Mouse (Mus musculus): ENCODE results near the gene Sh3kbp1. TPM values are rescaled to one million over a fixed set of nuclear protein-coding genes. Genes with fewer than 3 reads are reported as not detected.
A peak's percentile ranks its signal among the peaks of the same experiment; 100 is the strongest.
"Not testable (repeated sequence)": the region's sequence is repeated elsewhere in the genome, so short reads cannot be mapped to it uniquely, and the experiment has no call there.

The Sh3kbp1 gene
- polyA plus RNA-seq (2014; fragmentation: Nextera tagmentation; extraction: Ambion mirVana) = 38.7 and 44.2 TPM in 2 replicates

DNA sequence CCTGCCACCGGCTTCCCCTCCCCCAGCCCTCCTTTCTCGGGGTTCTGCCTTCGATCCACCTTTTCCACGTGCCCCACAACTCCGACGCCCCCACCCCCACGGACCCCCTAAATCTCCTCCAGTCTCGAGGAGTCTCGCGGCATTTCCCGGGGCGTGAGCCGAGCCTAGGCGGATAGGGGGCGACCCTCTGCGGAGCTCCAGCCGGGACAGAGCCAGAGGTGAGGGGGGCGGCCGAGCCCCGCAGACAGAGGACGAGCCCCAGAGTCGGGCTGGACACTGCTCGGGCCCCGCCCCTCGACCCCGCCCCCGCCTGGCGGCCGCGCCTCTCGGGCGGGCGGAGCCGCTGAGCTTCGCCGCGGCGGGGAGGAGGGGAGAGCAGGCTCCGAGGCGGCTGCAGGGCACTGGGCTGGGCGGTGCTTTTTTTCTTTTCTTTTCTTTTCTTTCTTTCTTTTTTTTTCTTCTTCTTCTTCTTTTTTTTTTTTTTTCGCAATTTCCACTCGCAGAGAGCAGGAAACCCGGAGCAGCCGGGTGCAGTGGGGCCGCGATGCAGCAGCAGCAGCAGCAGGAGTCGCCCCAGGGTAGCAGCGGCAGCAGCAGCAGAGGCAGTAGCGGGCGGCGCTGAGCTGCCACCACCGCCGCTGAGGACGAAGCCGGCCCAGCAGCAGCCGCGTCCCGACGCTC lies at the start of gene Sh3kbp1:
Gene Sh3kbp1, plus strand, starts transcription at position 366 of the 681 bp plus-strand sequence.
- H3K27me3 ChIP-seq (replicated peaks; ENCODE audit: control insufficient read depth, insufficient read depth, low read length) = peaks cover 4% of the 10 kb centered on the region; the same call in 1 of the 2 replicates
- H3K4me1 ChIP-seq (replicated peaks; ENCODE audit: control insufficient read depth, insufficient read depth, low read length) = no peaks in the 10 kb centered on the region
- no peaks in the 10 kb centered on the region for H3K36me3 ChIP-seq (ENCODE audit: control insufficient read depth, insufficient read depth, low read length)
- peak within 1 kb of the TSS; percentile 70 for H3K27ac ChIP-seq (ENCODE audit: low read depth)
- peak within 1 kb of the TSS; percentile 50 for H3K9ac ChIP-seq (ENCODE audit: low read length)
- DNase-seq (ENCODE audit: low spot score) = peak; percentile 75
- no peaks in the 10 kb centered on the region for H3K9me3 ChIP-seq (ENCODE audit: control insufficient read depth, low read length)
- 20% methylated on average over 53 of the region's 60 CpGs for WGBS
- H3K4me2 ChIP-seq (ENCODE audit: low read length) = peak within 1 kb of the TSS; percentile 59
- ATAC-seq (replicated peaks; ENCODE audit: low FRiP score, low TSS enrichment, low read depth) = peak; percentile 86
- peak within 1 kb of the TSS; percentile 52 for H3K4me3 ChIP-seq (ENCODE audit: low read depth, low read length)

DNA sequence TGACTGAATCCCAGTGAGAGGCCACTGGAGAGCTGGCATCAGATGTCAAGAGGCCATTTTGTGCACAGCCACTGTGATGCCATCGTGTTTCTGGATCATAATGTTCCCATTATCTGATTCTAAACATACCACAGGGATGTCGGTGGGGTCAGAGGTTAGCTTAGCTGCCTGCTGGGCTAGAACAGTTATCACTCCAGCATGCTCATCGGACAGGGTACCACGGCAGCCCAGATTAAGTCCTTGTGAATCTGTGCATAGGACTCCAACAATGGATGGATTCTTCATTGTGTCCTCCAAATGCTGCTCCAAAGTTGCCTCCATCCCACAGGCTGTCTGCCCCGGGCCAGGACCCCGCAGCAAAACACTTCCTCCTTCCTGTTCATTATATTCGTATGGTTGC lies 42.3 kb upstream of the Sh3kbp1 start:
- not testable (repeated sequence) for H3K4me1 ChIP-seq (replicated peaks; ENCODE audit: control insufficient read depth, insufficient read depth, low read length); H3K36me3 ChIP-seq (ENCODE audit: control insufficient read depth, insufficient read depth, low read length); H3K9me3 ChIP-seq (ENCODE audit: control insufficient read depth, low read length); DNase-seq (ENCODE audit: low spot score); H3K27me3 ChIP-seq (replicated peaks; ENCODE audit: control insufficient read depth, insufficient read depth, low read length); H3K4me3 ChIP-seq (ENCODE audit: low read depth, low read length); ATAC-seq (replicated peaks; ENCODE audit: low FRiP score, low TSS enrichment, low read depth); H3K4me2 ChIP-seq (ENCODE audit: low read length); H3K9ac ChIP-seq (ENCODE audit: low read length); H3K27ac ChIP-seq (ENCODE audit: low read depth)
- 75% methylated on average over 7 of the region's 7 CpGs for WGBS

DNA sequence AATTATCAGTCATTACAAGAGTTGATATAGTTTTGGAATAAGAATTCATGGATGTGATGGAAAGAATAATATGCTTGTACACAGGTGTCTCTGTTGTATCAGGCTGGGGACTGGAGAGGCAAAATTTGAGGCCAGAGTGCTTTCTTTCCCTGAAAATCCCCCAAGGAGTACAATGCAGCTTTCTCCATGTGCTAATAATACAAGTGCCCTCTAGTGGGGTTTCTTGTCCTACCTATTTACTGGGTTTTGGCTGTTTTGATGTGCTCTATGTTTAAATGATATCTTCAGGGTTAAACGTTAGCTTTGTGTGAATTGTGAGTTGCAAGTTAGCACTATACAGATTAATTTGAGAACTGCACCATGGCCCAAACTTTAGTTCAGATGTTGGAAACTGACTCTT lies 35.4 kb upstream of the Sh3kbp1 start:
- WGBS = 65% methylated on average over 1 of the region's 1 CpGs
- Histone ChIP-seq H3K9me3 (ENCODE audit: control insufficient read depth, low read length) (no peaks in the 10 kb centered on the region), H3K9ac (ENCODE audit: low read length) (no peak overlapping the region), H3K4me3 (ENCODE audit: low read depth, low read length) (no peak overlapping the region), H3K4me2 (ENCODE audit: low read length) (no peak overlapping the region), H3K27me3 (replicated peaks; ENCODE audit: control insufficient read depth, insufficient read depth, low read length) (no peaks in the 10 kb centered on the region), H3K4me1 (replicated peaks; ENCODE audit: control insufficient read depth, insufficient read depth, low read length) (no peaks in the 10 kb centered on the region), H3K27ac (ENCODE audit: low read depth) (no peak overlapping the region), H3K36me3 (ENCODE audit: control insufficient read depth, insufficient read depth, low read length) (no peaks in the 10 kb centered on the region)
- DNase-seq (ENCODE audit: low spot score) = no peak
- no peak for ATAC-seq (replicated peaks; ENCODE audit: low FRiP score, low TSS enrichment, low read depth)

DNA sequence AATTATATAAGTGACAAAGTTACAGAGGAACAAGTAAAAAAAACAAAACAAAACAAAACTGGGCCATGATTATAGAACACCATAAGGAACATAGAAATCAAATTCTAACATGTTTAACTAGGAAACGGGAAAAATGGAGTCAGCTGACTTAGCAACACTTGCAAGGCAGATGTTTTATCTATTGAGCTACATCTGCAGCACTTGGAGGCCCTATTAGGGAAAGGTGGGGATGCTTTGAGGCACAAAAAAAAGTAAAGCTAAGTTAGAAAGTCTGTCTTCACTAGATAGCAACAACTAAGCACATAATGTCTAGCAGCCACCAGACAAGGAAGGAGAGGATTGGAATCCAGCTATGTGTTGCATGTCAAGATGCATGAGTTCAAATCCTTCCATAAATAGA lies 29.6 kb upstream of the Sh3kbp1 start:
- ATAC-seq (replicated peaks; ENCODE audit: low FRiP score, low TSS enrichment, low read depth) (no peak), DNase-seq (ENCODE audit: low spot score) (no peak)
- H3K4me3 ChIP-seq (ENCODE audit: low read depth, low read length) = no peak overlapping the region
- no peak overlapping the region for H3K27ac ChIP-seq (ENCODE audit: low read depth)
- no peaks in the 10 kb centered on the region for H3K9me3 ChIP-seq (ENCODE audit: control insufficient read depth, low read length)
- H3K27me3 ChIP-seq (replicated peaks; ENCODE audit: control insufficient read depth, insufficient read depth, low read length) = no peaks in the 10 kb centered on the region
- no peaks in the 10 kb centered on the region for H3K4me1 ChIP-seq (replicated peaks; ENCODE audit: control insufficient read depth, insufficient read depth, low read length)
- no peaks in the 10 kb centered on the region for H3K36me3 ChIP-seq (ENCODE audit: control insufficient read depth, insufficient read depth, low read length)
- WGBS = 55% methylated on average over 1 of the region's 1 CpGs
- no peak overlapping the region for H3K9ac ChIP-seq (ENCODE audit: low read length)
- no peak overlapping the region for H3K4me2 ChIP-seq (ENCODE audit: low read length)

DNA sequence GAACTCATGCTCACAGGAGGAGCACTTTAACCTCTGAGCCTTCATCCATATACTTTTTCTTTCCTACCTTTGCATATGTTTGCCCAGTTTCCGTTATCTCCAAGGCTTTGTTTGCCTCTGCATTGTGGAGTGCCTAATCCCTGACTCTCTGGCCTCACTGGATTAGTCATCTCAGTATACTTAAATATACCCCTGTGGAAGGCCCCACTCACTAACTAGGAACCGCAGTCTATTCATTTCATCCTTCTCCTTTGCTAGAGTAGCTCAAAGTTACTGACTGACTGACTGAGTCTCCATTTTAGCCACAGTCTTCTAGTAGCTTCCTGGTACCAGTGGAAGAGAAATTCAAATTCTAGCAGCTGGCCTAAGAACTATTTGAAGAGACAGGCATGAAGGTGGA lies 22.2 kb upstream of the Sh3kbp1 start:
- no peaks in the 10 kb centered on the region for H3K36me3 ChIP-seq (ENCODE audit: control insufficient read depth, insufficient read depth, low read length)
- no peak overlapping the region for H3K27ac ChIP-seq (ENCODE audit: low read depth)
- DNase-seq (ENCODE audit: low spot score) (no peak), ATAC-seq (replicated peaks; ENCODE audit: low FRiP score, low TSS enrichment, low read depth) (no peak)
- H3K4me3 ChIP-seq (ENCODE audit: low read depth, low read length) = no peak overlapping the region
- 91% methylated on average over 2 of the region's 2 CpGs for WGBS
- no peak overlapping the region for H3K4me2 ChIP-seq (ENCODE audit: low read length)
- no peak overlapping the region for H3K9ac ChIP-seq (ENCODE audit: low read length)
- no peaks in the 10 kb centered on the region for H3K27me3 ChIP-seq (replicated peaks; ENCODE audit: control insufficient read depth, insufficient read depth, low read length)
- H3K9me3 ChIP-seq (ENCODE audit: control insufficient read depth, low read length) = no peaks in the 10 kb centered on the region
- no peaks in the 10 kb centered on the region for H3K4me1 ChIP-seq (replicated peaks; ENCODE audit: control insufficient read depth, insufficient read depth, low read length)

DNA sequence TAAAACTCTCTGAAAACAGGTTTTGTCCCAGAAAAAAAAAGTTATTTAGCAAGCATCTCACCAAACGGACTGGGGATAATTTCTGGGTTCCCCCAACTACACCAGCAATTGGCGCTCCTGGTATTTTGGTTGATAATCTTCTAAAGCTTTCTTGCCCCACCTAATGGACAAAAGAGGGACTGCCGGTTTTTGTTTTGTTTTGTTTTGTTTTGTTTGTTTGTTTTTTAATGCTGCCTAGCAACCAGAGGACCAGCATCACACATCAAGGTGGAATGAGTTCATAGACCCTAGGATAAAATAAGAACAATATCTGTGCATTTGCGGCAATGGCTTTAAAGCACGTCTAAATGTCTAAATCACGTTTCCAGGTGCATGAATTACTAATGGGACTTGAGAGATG lies 20.1 kb upstream of the Sh3kbp1 start:
- H3K9ac ChIP-seq (ENCODE audit: low read length) = no peak overlapping the region
- H3K9me3 ChIP-seq (ENCODE audit: control insufficient read depth, low read length) = no peaks in the 10 kb centered on the region
- H3K4me2 ChIP-seq (ENCODE audit: low read length) = no peak overlapping the region
- no peak for ATAC-seq (replicated peaks; ENCODE audit: low FRiP score, low TSS enrichment, low read depth)
- H3K36me3 ChIP-seq (ENCODE audit: control insufficient read depth, insufficient read depth, low read length) = no peaks in the 10 kb centered on the region
- H3K27ac ChIP-seq (ENCODE audit: low read depth) = no peak overlapping the region
- H3K4me3 ChIP-seq (ENCODE audit: low read depth, low read length) = no peak overlapping the region
- H3K27me3 ChIP-seq (replicated peaks; ENCODE audit: control insufficient read depth, insufficient read depth, low read length) = no peaks in the 10 kb centered on the region
- no peak for DNase-seq (ENCODE audit: low spot score)
- H3K4me1 ChIP-seq (replicated peaks; ENCODE audit: control insufficient read depth, insufficient read depth, low read length) = no peaks in the 10 kb centered on the region
- 47% methylated on average over 6 of the region's 6 CpGs for WGBS

DNA sequence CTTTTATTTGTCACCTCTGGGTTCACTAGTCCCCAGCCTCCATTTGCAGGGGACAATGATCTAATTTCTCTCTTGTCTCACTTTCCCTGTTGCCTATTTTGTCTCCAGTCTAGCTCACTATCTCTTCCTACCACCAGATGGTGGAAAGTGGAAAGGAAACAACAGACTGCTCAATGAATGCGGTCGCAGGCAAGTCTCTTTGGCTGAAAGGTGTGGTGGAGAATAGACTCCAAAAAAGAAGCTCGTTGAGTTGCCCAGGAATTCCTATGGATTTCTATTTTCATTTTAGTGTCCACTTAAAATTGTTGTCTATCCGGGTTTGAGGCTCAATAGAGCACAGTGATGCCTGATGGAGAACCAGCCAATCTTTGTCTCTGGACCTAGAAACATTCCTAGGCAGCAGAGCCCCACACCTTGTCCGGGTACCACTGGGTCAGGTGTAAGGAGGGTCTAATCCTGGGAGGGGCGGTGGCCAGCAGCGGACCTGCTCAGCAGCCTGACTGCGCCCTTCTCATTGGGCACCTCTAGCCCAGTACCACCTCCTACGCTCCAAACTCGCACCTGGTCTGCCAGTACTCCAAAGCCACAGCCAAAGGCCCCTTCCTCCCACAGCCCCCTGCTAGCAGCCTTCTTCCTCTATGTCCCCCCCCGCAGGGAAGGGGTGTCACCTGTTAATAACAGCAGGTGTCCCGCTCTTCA lies 715 bp upstream of the Sh3kbp1 start:
- WGBS = 15% methylated on average over 12 of the region's 12 CpGs
- Histone ChIP-seq H3K4me3 (ENCODE audit: low read depth, low read length) (peak overlapping the region; percentile 52), H3K9me3 (ENCODE audit: control insufficient read depth, low read length) (no peaks in the 10 kb centered on the region), H3K27ac (ENCODE audit: low read depth) (no peak overlapping the region), H3K4me1 (replicated peaks; ENCODE audit: control insufficient read depth, insufficient read depth, low read length) (no peaks in the 10 kb centered on the region), H3K27me3 (replicated peaks; ENCODE audit: control insufficient read depth, insufficient read depth, low read length) (peaks cover 4% of the 10 kb centered on the region; the same call in 1 of the 2 replicates), H3K36me3 (ENCODE audit: control insufficient read depth, insufficient read depth, low read length) (no peaks in the 10 kb centered on the region), H3K9ac (ENCODE audit: low read length) (no peak overlapping the region), H3K4me2 (ENCODE audit: low read length) (peak overlapping the region; percentile 59)
- DNase-seq (ENCODE audit: low spot score) (no peak), ATAC-seq (replicated peaks; ENCODE audit: low FRiP score, low TSS enrichment, low read depth) (peak; percentile 76)

DNA sequence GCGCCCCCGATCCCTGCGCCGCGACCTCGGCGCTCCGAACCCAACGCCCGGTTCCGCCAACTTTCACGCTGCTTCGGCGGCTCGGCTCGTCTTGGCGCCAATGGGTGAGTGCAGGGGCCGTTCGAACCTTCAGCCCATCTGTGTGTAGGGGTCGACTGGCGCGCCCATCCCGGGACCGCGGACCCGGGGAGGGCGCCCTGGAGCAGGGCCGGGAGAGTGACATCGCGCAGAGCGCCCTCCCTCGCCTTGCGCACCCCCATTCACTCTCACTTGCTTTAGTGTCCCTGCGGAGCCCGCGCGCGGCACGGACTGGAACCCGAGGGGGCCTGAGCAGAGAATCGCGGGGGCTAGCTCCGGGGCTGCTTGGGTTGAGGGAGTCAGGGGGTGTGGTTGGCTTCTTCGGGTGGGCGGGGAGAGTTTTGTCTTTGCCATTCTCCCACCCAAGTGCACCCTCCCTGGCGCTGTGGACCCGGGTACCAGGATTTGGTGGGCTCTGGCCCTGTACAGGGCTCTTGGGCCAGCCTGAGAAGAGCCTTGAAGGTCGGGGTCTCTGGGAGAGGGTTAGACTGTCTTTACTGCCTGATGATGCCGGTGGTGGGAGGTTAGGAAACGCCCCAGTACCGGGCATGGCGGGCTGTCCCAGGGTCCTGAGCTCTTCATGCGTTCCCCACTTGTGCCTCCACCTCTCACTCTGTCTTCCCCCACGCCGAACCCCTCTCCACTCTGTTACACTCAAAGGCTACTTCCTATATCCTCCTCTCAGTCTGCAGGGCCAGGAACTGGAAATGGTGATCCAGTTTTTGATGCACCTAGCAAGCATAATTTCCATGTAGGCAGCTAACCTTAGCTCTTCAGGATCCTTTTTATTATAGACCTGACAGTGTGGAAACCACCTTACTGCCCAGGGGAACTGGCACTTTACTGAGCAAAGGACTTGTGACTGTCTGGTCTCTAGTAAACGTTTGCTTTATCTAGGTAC lies 805 bp downstream of the Sh3kbp1 start:
- H3K4me1 ChIP-seq (replicated peaks; ENCODE audit: control insufficient read depth, insufficient read depth, low read length) = no peaks in the 10 kb centered on the region
- ATAC-seq (replicated peaks; ENCODE audit: low FRiP score, low TSS enrichment, low read depth) (peak; percentile 59), DNase-seq (ENCODE audit: low spot score) (peak; percentile 64)
- WGBS = 18% methylated on average over 42 of the region's 56 CpGs
- H3K9ac ChIP-seq (ENCODE audit: low read length) = peak overlapping the region; percentile 50
- no peaks in the 10 kb centered on the region for H3K9me3 ChIP-seq (ENCODE audit: control insufficient read depth, low read length)
- peaks cover 4% of the 10 kb centered on the region; the same call in 1 of the 2 replicates for H3K27me3 ChIP-seq (replicated peaks; ENCODE audit: control insufficient read depth, insufficient read depth, low read length)
- H3K4me2 ChIP-seq (ENCODE audit: low read length) = peak overlapping the region; percentile 59
- H3K4me3 ChIP-seq (ENCODE audit: low read depth, low read length) = peak overlapping the region; percentile 52
- H3K36me3 ChIP-seq (ENCODE audit: control insufficient read depth, insufficient read depth, low read length) = no peaks in the 10 kb centered on the region
- peak overlapping the region; percentile 70 for H3K27ac ChIP-seq (ENCODE audit: low read depth)

Measured in intestine, embryonic 14.5 days (tissue).